Mouse (Mus musculus) heart, embryonic 12.5 days (tissue): ENCODE measurements around the gene Slc27a2. TPM values are rescaled to one million over a fixed set of nuclear protein-coding genes. Genes with fewer than 3 reads are reported as not detected.
"Not testable (repeated sequence)": the region's sequence is repeated elsewhere in the genome, so short reads cannot be mapped to it uniquely, and the experiment has no call there.

ENCODE experiments used
- ATAC-seq: fragments of 200-750 bp; cut with Nextera tagmentation; 2 replicates; pipeline ENCODE4 v1.8.0; 2017; ENCODE audit warnings: moderate TSS enrichment, moderate library complexity; ENCODE audit not compliant: insufficient number of reproducible peaks, low FRiP score
- H3K27ac ChIP-seq: fragments of 300-500 bp; sonication (generic); 2 replicates; pipeline ENCODE4 v1.5.1; 2016; ENCODE audit warnings: mild to moderate bottlenecking, moderate library complexity; ENCODE audit not compliant: poor library complexity, severe bottlenecking
- H3K27me3 ChIP-seq: fragments of 300-500 bp; sonication (generic); replicated peaks from 2 replicates; pipeline ENCODE4 v1.6.1; 2016; ENCODE audit warnings: mild to moderate bottlenecking, moderate library complexity
- H3K36me3 ChIP-seq: fragments of 300-500 bp; sonication (generic); 2 replicates; pipeline ENCODE4 v1.6.1; 2016; ENCODE audit warnings: mild to moderate bottlenecking, moderate library complexity
- H3K4me1 ChIP-seq: fragments of 300-500 bp; sonication (generic); replicated peaks from 2 replicates; pipeline ENCODE4 v1.6.1; 2016; ENCODE audit warnings: mild to moderate bottlenecking
- H3K4me2 ChIP-seq: fragments of 300-500 bp; sonication (generic); 2 replicates; pipeline ENCODE4 v1.6.1; 2016; ENCODE audit warnings: mild to moderate bottlenecking, moderate library complexity
- H3K4me3 ChIP-seq: fragments of 300-500 bp; sonication (generic); 2 replicates; pipeline ENCODE4 v1.5.1; 2016; ENCODE audit warnings: mild to moderate bottlenecking
- H3K9ac ChIP-seq: fragments of 300-500 bp; sonication (generic); 2 replicates; pipeline ENCODE4 v1.6.1; 2016; ENCODE audit warnings: mild to moderate bottlenecking, moderate library complexity
- H3K9me3 ChIP-seq: fragments of 300-500 bp; sonication (generic); replicated peaks from 2 replicates; pipeline ENCODE4 v1.6.1; 2016; ENCODE audit warnings: mild to moderate bottlenecking, moderate library complexity
- WGBS: fragments of 180-500 bp; shearing (Covaris S2); methylation state at CpG from one replicate; pipeline ENCODE4 v1.1.7; 2016; 5-methylcytosine and 5-hydroxymethylcytosine counted together
- polyA plus RNA-seq: library from polyadenylated mRNA; unstranded; fragments of >200 nt; fragmentation: Nextera tagmentation; extraction: Ambion mirVana; gene quantifications from 2 replicates; pipeline ENCODE4 v1.2.1, GENCODE M21; 2016

The Slc27a2 gene
- polyA plus RNA-seq = 0.17 and 0.86 TPM in 2 replicates

GRCm38 (mm10) chr2:126552357-126553290, at the start of gene Slc27a2:
Slc27a2 (plus strand) TSS chr2:126552407.
- H3K4me2 ChIP-seq = peak within 1 kb of the TSS; percentile 100
- 2% methylated on average over 61 of the region's 61 CpGs for WGBS
- no peaks in the 10 kb centered on the region for H3K9me3 ChIP-seq
- H3K27me3 ChIP-seq = peaks cover 70% of the 10 kb centered on the region
- H3K4me3 ChIP-seq = peak within 1 kb of the TSS; percentile 68
- H3K36me3 ChIP-seq = no peaks in the 10 kb centered on the region
- no peak within 1 kb of the TSS for H3K27ac ChIP-seq
- 0 out of 2 replicates have a peak, but pooled peaks have one; percentile 36 for ATAC-seq
- H3K9ac ChIP-seq = peak within 1 kb of the TSS; percentile 73
- peaks cover 13% of the 10 kb centered on the region for H3K4me1 ChIP-seq

- Histone ChIP-seq H3K36me3 (no peaks in the 10 kb centered on the region), H3K27ac (no peak overlapping the region), H3K9ac (no peak overlapping the region), H3K4me1 (no peaks in the 10 kb centered on the region), H3K27me3 (no peaks in the 10 kb centered on the region), H3K9me3 (no peaks in the 10 kb centered on the region), H3K4me2 (no peak overlapping the region), H3K4me3 (no peak overlapping the region)
- 84% methylated on average over 1 of the region's 1 CpGs for WGBS
- no peak for ATAC-seq
These were observed 47.1 kb upstream of the Slc27a2 start for GRCm38 (mm10) chr2:126505156-126505555.

- Histone ChIP-seq H3K27me3 (no peaks in the 10 kb centered on the region), H3K9ac (no peak overlapping the region), H3K4me2 (no peak overlapping the region), H3K9me3 (no peaks in the 10 kb centered on the region), H3K4me1 (no peaks in the 10 kb centered on the region), H3K36me3 (no peaks in the 10 kb centered on the region), H3K4me3 (no peak overlapping the region), H3K27ac (no peak overlapping the region)
- no peak for ATAC-seq
- WGBS = 81% methylated on average over 5 of the region's 5 CpGs
These were observed 44.7 kb upstream of the Slc27a2 start for GRCm38 (mm10) chr2:126507477-126507876.

GRCm38 (mm10) chr2:126508228-126508627, 44.0 kb upstream of the Slc27a2 start:
- no peaks in the 10 kb centered on the region for H3K9me3 ChIP-seq
- no peak overlapping the region for H3K9ac ChIP-seq
- H3K27me3 ChIP-seq = no peaks in the 10 kb centered on the region
- H3K27ac ChIP-seq = no peak overlapping the region
- no peaks in the 10 kb centered on the region for H3K4me1 ChIP-seq
- no peaks in the 10 kb centered on the region for H3K36me3 ChIP-seq
- H3K4me3 ChIP-seq = no peak overlapping the region
- no peak overlapping the region for H3K4me2 ChIP-seq
- WGBS = 52% methylated on average over 1 of the region's 1 CpGs
- no peak for ATAC-seq

GRCm38 (mm10) chr2:126515069-126515826, 37.0 kb upstream of the Slc27a2 start:
- Histone ChIP-seq H3K9ac (no peak overlapping the region), H3K4me2 (no peak overlapping the region), H3K27me3 (no peaks in the 10 kb centered on the region), H3K36me3 (no peaks in the 10 kb centered on the region), H3K27ac (no peak overlapping the region), H3K9me3 (no peaks in the 10 kb centered on the region), H3K4me1 (peaks cover 6% of the 10 kb centered on the region), H3K4me3 (no peak overlapping the region)
- WGBS = 69% methylated on average over 6 of the region's 6 CpGs
- no peak for ATAC-seq

GRCm38 (mm10) chr2:126519872-126520581, 32.2 kb upstream of the Slc27a2 start:
- WGBS = 56% methylated on average over 11 of the region's 11 CpGs
- no peak overlapping the region for H3K4me3 ChIP-seq
- H3K9me3 ChIP-seq = no peaks in the 10 kb centered on the region
- no peak overlapping the region for H3K27ac ChIP-seq
- H3K9ac ChIP-seq = no peak overlapping the region
- no peak for ATAC-seq
- peaks cover 6% of the 10 kb centered on the region for H3K4me1 ChIP-seq
- no peaks in the 10 kb centered on the region for H3K27me3 ChIP-seq
- no peak overlapping the region for H3K4me2 ChIP-seq
- no peaks in the 10 kb centered on the region for H3K36me3 ChIP-seq

GRCm38 (mm10) chr2:126520828-126521227, 31.4 kb upstream of the Slc27a2 start:
- no peak for ATAC-seq
- Histone ChIP-seq H3K9me3 (no peaks in the 10 kb centered on the region), H3K4me3 (no peak overlapping the region), H3K4me1 (peaks cover 6% of the 10 kb centered on the region), H3K9ac (no peak overlapping the region), H3K27ac (no peak overlapping the region), H3K4me2 (no peak overlapping the region), H3K27me3 (no peaks in the 10 kb centered on the region), H3K36me3 (no peaks in the 10 kb centered on the region)
- WGBS = 14% methylated on average over 7 of the region's 7 CpGs

- no peaks in the 10 kb centered on the region for H3K9me3 ChIP-seq
- H3K9ac ChIP-seq = no peak overlapping the region
- ATAC-seq = no peak
- no peak overlapping the region for H3K4me3 ChIP-seq
- peaks cover 6% of the 10 kb centered on the region for H3K4me1 ChIP-seq
- no peak overlapping the region for H3K4me2 ChIP-seq
- 63% methylated on average over 10 of the region's 10 CpGs for WGBS
- H3K27me3 ChIP-seq = no peaks in the 10 kb centered on the region
- no peaks in the 10 kb centered on the region for H3K36me3 ChIP-seq
- no peak overlapping the region for H3K27ac ChIP-seq
These were observed 30.7 kb upstream of the Slc27a2 start for GRCm38 (mm10) chr2:126521471-126521870.

- no peak overlapping the region for H3K9ac ChIP-seq
- no peak overlapping the region for H3K4me2 ChIP-seq
- H3K9me3 ChIP-seq = no peaks in the 10 kb centered on the region
- H3K27me3 ChIP-seq = no peaks in the 10 kb centered on the region
- H3K4me1 ChIP-seq = peaks cover 6% of the 10 kb centered on the region
- no peak overlapping the region for H3K4me3 ChIP-seq
- WGBS = 63% methylated on average over 8 of the region's 8 CpGs
- H3K27ac ChIP-seq = no peak overlapping the region
- H3K36me3 ChIP-seq = no peaks in the 10 kb centered on the region
- ATAC-seq = no peak
These were observed 30.2 kb upstream of the Slc27a2 start for GRCm38 (mm10) chr2:126522056-126522455.

- not testable (repeated sequence) for H3K27ac ChIP-seq, ATAC-seq, H3K4me2 ChIP-seq, H3K9me3 ChIP-seq, H3K9ac ChIP-seq, H3K4me3 ChIP-seq, H3K36me3 ChIP-seq, H3K27me3 ChIP-seq, H3K4me1 ChIP-seq
- WGBS = 63% methylated on average over 5 of the region's 5 CpGs
These were observed 29.0 kb upstream of the Slc27a2 start for GRCm38 (mm10) chr2:126523101-126523745.
